Mouse (Mus musculus) midbrain, embryonic 16.5 days (tissue): ENCODE results near the gene Tifab. TPM values are rescaled to one million over a fixed set of nuclear protein-coding genes. Genes with fewer than 3 reads are reported as not detected.

ENCODE experiments used
- ATAC-seq: fragments of 200-750 bp; cut with Nextera tagmentation; 2 replicates; pipeline ENCODE4 v1.8.0; 2017; ENCODE audit warnings: moderate TSS enrichment
- H3K27ac ChIP-seq: fragments of 300-500 bp; sonication (generic); 2 replicates; pipeline ENCODE4 v1.5.1; 2014; ENCODE audit warnings: mild to moderate bottlenecking, low read length, mixed read lengths
- H3K27me3 ChIP-seq: fragments of 300-500 bp; sonication (generic); 2 replicates; pipeline ENCODE4 v1.6.1; 2014; ENCODE audit warnings: low read depth, low read length, mixed read lengths; ENCODE audit not compliant: control insufficient read depth, insufficient read depth
- H3K36me3 ChIP-seq: fragments of 300-500 bp; sonication (generic); 2 replicates; pipeline ENCODE4 v1.6.1; 2014; ENCODE audit warnings: mild to moderate bottlenecking, low read length, moderate library complexity, mixed read lengths; ENCODE audit not compliant: control insufficient read depth, insufficient read depth
- H3K4me1 ChIP-seq: fragments of 300-500 bp; sonication (generic); 2 replicates; pipeline ENCODE4 v1.6.1; 2014; ENCODE audit warnings: mild to moderate bottlenecking, low read length, mixed read lengths; ENCODE audit not compliant: control insufficient read depth, insufficient read depth
- H3K4me2 ChIP-seq: fragments of 300-500 bp; sonication (generic); 2 replicates; pipeline ENCODE4 v1.6.1; 2014; ENCODE audit warnings: mild to moderate bottlenecking, low read length, mixed read lengths
- H3K4me3 ChIP-seq: fragments of 300-500 bp; sonication (generic); 2 replicates; pipeline ENCODE4 v1.5.1; 2014; ENCODE audit warnings: low read depth, mild to moderate bottlenecking, low read length, moderate library complexity, mixed read lengths
- H3K9ac ChIP-seq: fragments of 300-500 bp; sonication (generic); 2 replicates; pipeline ENCODE4 v1.6.1; 2014; ENCODE audit warnings: low read depth, low read length, mixed read lengths
- H3K9me3 ChIP-seq: fragments of 300-500 bp; sonication (generic); replicated peaks from 2 replicates; pipeline ENCODE4 v1.6.1; 2014; ENCODE audit warnings: mild to moderate bottlenecking, low read length, mixed read lengths; ENCODE audit not compliant: control insufficient read depth, poor library complexity, severe bottlenecking
- WGBS: fragments of 180-500 bp; shearing (Covaris S2); extraction: QIAGEN DNeasy Blood & Tissue Kit; methylation state at CpG from one replicate; pipeline ENCODE4 v1.1.7; 2014; 5-methylcytosine and 5-hydroxymethylcytosine counted together
- polyA plus RNA-seq: library from polyadenylated mRNA; unstranded; fragments of >200 nt; fragmentation: Nextera tagmentation; extraction: Ambion mirVana; gene quantifications from 2 replicates; pipeline ENCODE4 v1.2.1, GENCODE M21; 2015

Tifab gene
- polyA plus RNA-seq, 1 experiment from 2014 or later: 0.93 TPM

- Histone ChIP-seq H3K27me3 (no peaks in the 10 kb centered on the region), H3K27ac (no peak overlapping the region), H3K36me3 (no peaks in the 10 kb centered on the region), H3K9me3 (no peaks in the 10 kb centered on the region), H3K4me1 (no peaks in the 10 kb centered on the region), H3K4me3 (no peak overlapping the region), H3K4me2 (no peak overlapping the region), H3K9ac (no peak overlapping the region)
- 79% methylated on average over 5 of the region's 5 CpGs for WGBS
- ATAC-seq: no peak
Observed at GRCm38 (mm10) chr13:56189688-56190087, 11.0 kb upstream of the Tifab start.

- no peak for ATAC-seq
Observed at GRCm38 (mm10) chr13:56183687-56184086, 5.0 kb upstream of the Tifab start.

GRCm38 (mm10) chr13:56181424-56181823 is 2.7 kb upstream of the Tifab start:
- H3K27me3 ChIP-seq: no peaks in the 10 kb centered on the region
- no peak overlapping the region for H3K27ac ChIP-seq
- H3K4me1 ChIP-seq: no peaks in the 10 kb centered on the region
- no peaks in the 10 kb centered on the region for H3K9me3 ChIP-seq
- H3K4me3 ChIP-seq: no peak overlapping the region
- 78% methylated on average over 8 of the region's 8 CpGs for WGBS
- no peak overlapping the region for H3K4me2 ChIP-seq
- no peaks in the 10 kb centered on the region for H3K36me3 ChIP-seq
- no peak for ATAC-seq
- no peak overlapping the region for H3K9ac ChIP-seq

More at GRCm38 (mm10) chr13:56183687-56184086, 5.0 kb upstream of the Tifab start:
- H3K9ac ChIP-seq: no peak overlapping the region
- no peak overlapping the region for H3K4me3 ChIP-seq
- no peak overlapping the region for H3K27ac ChIP-seq
- H3K27me3 ChIP-seq: no peaks in the 10 kb centered on the region
- H3K4me1 ChIP-seq: no peaks in the 10 kb centered on the region
- H3K4me2 ChIP-seq: no peak overlapping the region
- WGBS: 87% methylated on average over 5 of the region's 5 CpGs
- no peaks in the 10 kb centered on the region for H3K9me3 ChIP-seq
- H3K36me3 ChIP-seq: no peaks in the 10 kb centered on the region

- no peaks in the 10 kb centered on the region; the same call in 1 of the 2 replicates for H3K27me3 ChIP-seq
- no peaks in the 10 kb centered on the region for H3K36me3 ChIP-seq
- H3K4me2 ChIP-seq: no peak overlapping the region
- H3K4me1 ChIP-seq: no peaks in the 10 kb centered on the region
- no peak overlapping the region for H3K27ac ChIP-seq
- H3K9ac ChIP-seq: no peak overlapping the region
- 89% methylated on average over 9 of the region's 9 CpGs for WGBS
- ATAC-seq: no peak
- no peak overlapping the region for H3K4me3 ChIP-seq
- H3K9me3 ChIP-seq: no peaks in the 10 kb centered on the region
Observed at GRCm38 (mm10) chr13:56176310-56176709, 2.4 kb downstream of the Tifab start.

- Histone ChIP-seq H3K36me3 (no peaks in the 10 kb centered on the region), H3K27ac (no peak overlapping the region), H3K4me3 (no peak overlapping the region), H3K4me2 (no peak overlapping the region), H3K4me1 (no peaks in the 10 kb centered on the region), H3K9me3 (no peaks in the 10 kb centered on the region), H3K9ac (no peak overlapping the region), H3K27me3 (no peaks in the 10 kb centered on the region; the same call in 1 of the 2 replicates)
- WGBS: 73% methylated on average over 4 of the region's 4 CpGs
- no peak for ATAC-seq
Observed at GRCm38 (mm10) chr13:56175848-56176247, 2.8 kb downstream of the Tifab start.

- WGBS: 68% methylated on average over 7 of the region's 7 CpGs
- Histone ChIP-seq H3K9me3 (no peaks in the 10 kb centered on the region), H3K4me2 (no peak overlapping the region), H3K9ac (no peak overlapping the region), H3K4me3 (no peak overlapping the region), H3K27me3 (no peaks in the 10 kb centered on the region; the same call in 1 of the 2 replicates), H3K36me3 (no peaks in the 10 kb centered on the region), H3K27ac (no peak overlapping the region), H3K4me1 (peaks cover under 1% of the 10 kb centered on the region)
- ATAC-seq: no peak
Observed at GRCm38 (mm10) chr13:56172901-56173545, 5.7 kb downstream of the Tifab start.

GRCm38 (mm10) chr13:56172106-56172505 is 6.6 kb downstream of the Tifab start:
- WGBS: 82% methylated on average over 7 of the region's 7 CpGs

GRCm38 (mm10) chr13:56168403-56168781 is 10.3 kb downstream of the Tifab start:
- Histone ChIP-seq H3K27ac (peak overlapping the region; percentile 51), H3K4me1 (peaks cover 4% of the 10 kb centered on the region), H3K9ac (no peak overlapping the region), H3K27me3 (no peaks in the 10 kb centered on the region; the same call in 1 of the 2 replicates), H3K4me3 (no peak overlapping the region), H3K36me3 (no peaks in the 10 kb centered on the region), H3K9me3 (no peaks in the 10 kb centered on the region), H3K4me2 (no peak overlapping the region)
- peak; percentile 55 for ATAC-seq
- 49% methylated on average over 3 of the region's 3 CpGs for WGBS

More at GRCm38 (mm10) chr13:56172106-56172505, 6.6 kb downstream of the Tifab start:
- no peak for ATAC-seq
- Histone ChIP-seq H3K27me3 (no peaks in the 10 kb centered on the region; the same call in 1 of the 2 replicates), H3K9ac (no peak overlapping the region), H3K9me3 (no peaks in the 10 kb centered on the region), H3K4me2 (no peak overlapping the region), H3K4me1 (peaks cover 4% of the 10 kb centered on the region), H3K27ac (no peak overlapping the region), H3K36me3 (no peaks in the 10 kb centered on the region), H3K4me3 (no peak overlapping the region)

- H3K36me3 ChIP-seq: no peaks in the 10 kb centered on the region
- ATAC-seq: 0 out of 2 replicates have a peak, but pooled peaks have one; percentile 39
- H3K4me2 ChIP-seq: no peak overlapping the region
- no peak overlapping the region for H3K9ac ChIP-seq
- no peak overlapping the region for H3K4me3 ChIP-seq
- H3K27me3 ChIP-seq: no peaks in the 10 kb centered on the region; the same call in 1 of the 2 replicates
- H3K9me3 ChIP-seq: no peaks in the 10 kb centered on the region
- WGBS: 31% methylated on average over 12 of the region's 14 CpGs
- H3K27ac ChIP-seq: peak overlapping the region; percentile 54
- H3K4me1 ChIP-seq: peaks cover 4% of the 10 kb centered on the region
Observed at GRCm38 (mm10) chr13:56167446-56168402, 11.0 kb downstream of the Tifab start.
